Mouse (Mus musculus): Measurements from ENCODE around the gene Mlst8. TPM values are rescaled to one million over a fixed set of nuclear protein-coding genes. Genes with fewer than 3 reads are reported as not detected.

The Mlst8 gene
- polyA plus RNA-seq, 1 experiment from 2014 or later: 13.4 TPM

GRCm38 (mm10) chr17:24473612-24474275 lies 5.1 kb downstream of the Mlst8 start, which contains the start of gene Bricd5:
Bricd5 (plus strand) TSS chr17:24473884.
- peaks cover 23% of the 10 kb centered on the region for H3K36me3 ChIP-seq (ENCODE audit: control insufficient read depth, insufficient read depth, low read length)
- H3K9me3 ChIP-seq (ENCODE audit: control insufficient read depth, low read length): no peaks in the 10 kb centered on the region
- 83% methylated on average over 6 of the region's 6 CpGs for WGBS
- peaks cover 11% of the 10 kb centered on the region; the same call in 1 of the 2 replicates for H3K4me1 ChIP-seq (replicated peaks; ENCODE audit: control insufficient read depth, insufficient read depth)
- TF ChIP-seq EP300 (optimal IDR thresholded peaks at IDR 0.05) (no peak), CTCF (IDR thresholded peaks at IDR 0.05; ENCODE audit: low read depth) (no peak)
- peak within 1 kb of the TSS; percentile 75 for H3K27ac ChIP-seq (replicated peaks)
- no peak for DNase-seq (ENCODE audit: low spot score)
- no peak within 1 kb of the TSS for H3K4me3 ChIP-seq (ENCODE audit: low read depth, low read length)
- ATAC-seq (ENCODE audit: low FRiP score, low TSS enrichment): no peak
- H3K9ac ChIP-seq (ENCODE audit: low read length): no peak within 1 kb of the TSS
- H3K27me3 ChIP-seq (ENCODE audit: control insufficient read depth, insufficient read depth, low read length): no peaks in the 10 kb centered on the region
- H3K4me2 ChIP-seq (replicated peaks; ENCODE audit: low read depth): 0 out of 2 replicates have a peak within 1 kb of the TSS, but pooled peaks have one; percentile 8

- ATAC-seq (ENCODE audit: low FRiP score, low TSS enrichment) (no peak), DNase-seq (ENCODE audit: low spot score) (peak; percentile 74)
- H3K27me3 ChIP-seq (ENCODE audit: control insufficient read depth, insufficient read depth, low read length): no peaks in the 10 kb centered on the region
- H3K9ac ChIP-seq (ENCODE audit: low read length): no peak overlapping the region
- H3K27ac ChIP-seq (replicated peaks): peak overlapping the region; percentile 75
- H3K9me3 ChIP-seq (ENCODE audit: control insufficient read depth, low read length): no peaks in the 10 kb centered on the region
- no peak for TF ChIP-seq CTCF (IDR thresholded peaks at IDR 0.05; ENCODE audit: low read depth)
- 54% methylated on average over 4 of the region's 4 CpGs for WGBS
- 0 out of 2 replicates have a peak, but pooled peaks cover 6% of the 10 kb centered on the region for H3K4me1 ChIP-seq (replicated peaks; ENCODE audit: control insufficient read depth, insufficient read depth)
- H3K4me2 ChIP-seq (replicated peaks; ENCODE audit: low read depth): 0 out of 2 replicates have a peak overlapping the region, but pooled peaks have one; percentile 8
- H3K36me3 ChIP-seq (ENCODE audit: control insufficient read depth, insufficient read depth, low read length): peaks cover 23% of the 10 kb centered on the region
- no peak overlapping the region for H3K4me3 ChIP-seq (ENCODE audit: low read depth, low read length)
Observed at GRCm38 (mm10) chr17:24472512-24472911, 6.4 kb downstream of the Mlst8 start.

GRCm38 (mm10) chr17:24470701-24471527 lies 8.0 kb downstream of the Mlst8 start:
- 1% methylated on average over 66 of the region's 68 CpGs for WGBS
- peak overlapping the region; percentile 87 for H3K9ac ChIP-seq (ENCODE audit: low read length)
- peak; percentile 56 for DNase-seq (ENCODE audit: low spot score)

GRCm38 (mm10) chr17:24469910-24470602 lies 8.8 kb downstream of the Mlst8 start, which contains the start of the genes E4f1 and Pgp:
E4f1 (minus strand) TSS chr17:24470313.
Pgp (plus strand) TSS chr17:24470392.
- ATAC-seq (ENCODE audit: low FRiP score, low TSS enrichment) (peak; percentile 97), DNase-seq (ENCODE audit: low spot score) (peak; percentile 99)
- Histone ChIP-seq H3K27me3 (ENCODE audit: control insufficient read depth, insufficient read depth, low read length) (no peaks in the 10 kb centered on the region), H3K4me2 (replicated peaks; ENCODE audit: low read depth) (peak within 1 kb of the TSS; percentile 97), H3K4me1 (replicated peaks; ENCODE audit: control insufficient read depth, insufficient read depth) (0 out of 2 replicates have a peak, but pooled peaks cover 6% of the 10 kb centered on the region), H3K4me3 (ENCODE audit: low read depth, low read length) (peak within 1 kb of the TSS; percentile 78), H3K9ac (ENCODE audit: low read length) (peak within 1 kb of the TSS; percentile 87), H3K9me3 (ENCODE audit: control insufficient read depth, low read length) (no peaks in the 10 kb centered on the region), H3K36me3 (ENCODE audit: control insufficient read depth, insufficient read depth, low read length) (peaks cover 6% of the 10 kb centered on the region; the same call in 1 of the 2 replicates), H3K27ac (replicated peaks) (peak within 1 kb of the TSS; percentile 89)
- WGBS: under 1% methylated on average over 53 of the region's 75 CpGs
- TF ChIP-seq CTCF (IDR thresholded peaks at IDR 0.05; ENCODE audit: low read depth) (no peak), EP300 (optimal IDR thresholded peaks at IDR 0.05) (no peak)

More at GRCm38 (mm10) chr17:24470701-24471527, 8.0 kb downstream of the Mlst8 start:
- H3K9me3 ChIP-seq (ENCODE audit: control insufficient read depth, low read length): no peaks in the 10 kb centered on the region
- 0 out of 2 replicates have a peak, but pooled peaks cover 6% of the 10 kb centered on the region for H3K4me1 ChIP-seq (replicated peaks; ENCODE audit: control insufficient read depth, insufficient read depth)
- TF ChIP-seq EP300 (optimal IDR thresholded peaks at IDR 0.05): no peak
- no peak; the same call in 1 of the 2 replicates for TF ChIP-seq CTCF (IDR thresholded peaks at IDR 0.05; ENCODE audit: low read depth)
- H3K36me3 ChIP-seq (ENCODE audit: control insufficient read depth, insufficient read depth, low read length): peaks cover 12% of the 10 kb centered on the region; the same call in 1 of the 2 replicates
- peak overlapping the region; percentile 78 for H3K4me3 ChIP-seq (ENCODE audit: low read depth, low read length)
- H3K4me2 ChIP-seq (replicated peaks; ENCODE audit: low read depth): peak overlapping the region; percentile 97
- peak overlapping the region; percentile 89 for H3K27ac ChIP-seq (replicated peaks)
- no peaks in the 10 kb centered on the region for H3K27me3 ChIP-seq (ENCODE audit: control insufficient read depth, insufficient read depth, low read length)
- no peak; the same call in 1 of the 2 replicates for ATAC-seq (ENCODE audit: low FRiP score, low TSS enrichment)

GRCm38 (mm10) chr17:24469336-24469909 lies 9.5 kb downstream of the Mlst8 start:
- DNase-seq (ENCODE audit: low spot score) (no peak), ATAC-seq (ENCODE audit: low FRiP score, low TSS enrichment) (no peak)
- Histone ChIP-seq H3K9ac (ENCODE audit: low read length) (peak overlapping the region; percentile 87; the same call in 1 of the 2 replicates), H3K4me3 (ENCODE audit: low read depth, low read length) (peak overlapping the region; percentile 78), H3K27me3 (ENCODE audit: control insufficient read depth, insufficient read depth, low read length) (no peaks in the 10 kb centered on the region), H3K27ac (replicated peaks) (peak overlapping the region; percentile 75), H3K9me3 (ENCODE audit: control insufficient read depth, low read length) (no peaks in the 10 kb centered on the region), H3K4me2 (replicated peaks; ENCODE audit: low read depth) (peak overlapping the region; percentile 97), H3K36me3 (ENCODE audit: control insufficient read depth, insufficient read depth, low read length) (0 out of 2 replicates have a peak, but pooled peaks cover 4% of the 10 kb centered on the region), H3K4me1 (replicated peaks; ENCODE audit: control insufficient read depth, insufficient read depth) (0 out of 2 replicates have a peak, but pooled peaks cover 6% of the 10 kb centered on the region)
- TF ChIP-seq CTCF (IDR thresholded peaks at IDR 0.05; ENCODE audit: low read depth) (no peak), EP300 (optimal IDR thresholded peaks at IDR 0.05) (no peak)
- 15% methylated on average over 7 of the region's 7 CpGs for WGBS
